In the genomic region with DNA sequence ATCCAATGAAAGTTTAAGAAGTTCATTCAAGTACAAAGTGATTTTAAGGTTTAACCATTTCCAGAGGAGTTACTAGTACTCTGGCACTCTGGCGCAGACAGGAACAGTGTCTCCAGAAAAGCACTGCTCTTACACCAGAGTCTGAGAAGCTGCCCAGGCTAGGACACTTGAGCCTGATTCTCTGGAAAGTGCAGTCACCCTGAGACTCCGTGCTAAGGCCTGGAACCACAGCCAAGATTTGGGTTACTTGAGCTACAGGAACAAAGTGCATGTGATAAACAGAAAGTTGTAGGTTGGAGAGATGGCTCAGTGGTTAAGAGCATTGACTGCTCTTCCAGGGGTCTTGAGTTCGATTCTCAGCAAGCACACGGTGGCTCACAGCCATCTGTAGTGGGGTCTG, we compare ENCODE assay signal across 20 mouse cellular contexts. TPM values are rescaled to one million over a fixed set of nuclear protein-coding genes. Genes with fewer than 3 reads are reported as not detected.
A peak's percentile ranks its signal among the peaks of the same experiment; 100 is the strongest.
DNase-seq lines count a peak whose midpoint lies in the region; ATAC-seq and TF ChIP-seq lines count a peak whose summit lies in the region.
"Had no signal": no experiment of that assay in that cellular context is flagged by ENCODE, and none has a peak within 500 bp of the region (broad histone marks: within the 10 kb centered on the region; RNA-seq: fewer than 3 reads in every experiment).

No protein-coding gene starts in this region.

- peak; percentile 72 for DNase-seq in gastrocnemius, adult 2 months
- DNase-seq in gastrocnemius, postnatal 36 days = no peak
- no peak for DNase-seq in liver, embryonic 14.5 days (ENCODE audit: low read depth in 3 of 3, low spot score in 3 of 3)
- peak; percentile 75 for DNase-seq in adipocyte (ENCODE audit: low spot score)
- DNase-seq in skeletal muscle tissue, adult 2 months (ENCODE audit: low read depth, low spot score) = peak; percentile 84
- DNase-seq in layer of hippocampus, adult 2 months (ENCODE audit: low spot score in 2 of 2) = no peak
- DNase-seq: adrenal gland, adult 2 months; adrenal gland, postnatal 36 days; cerebellum, adult 2 months; cerebellum, postnatal 10 days; forebrain, postnatal 0 days; heart, adult 2 months had no signal

- H3K36me3 ChIP-seq in liver, embryonic 14.5 days (replicated peaks; ENCODE audit: control insufficient read depth, insufficient read depth, low read depth) = no peaks in the 10 kb centered on the region
- peaks cover 3% of the 10 kb centered on the region; the same call in 1 of the 2 replicates for H3K36me3 ChIP-seq in liver, embryonic 12.5 days

- H3K9ac ChIP-seq in liver, embryonic 14.5 days (replicated peaks) = no peak overlapping the region
- no peak overlapping the region for H3K9ac ChIP-seq in liver, embryonic 12.5 days
- H3K9ac ChIP-seq: forebrain, embryonic 13.5 days; forebrain, postnatal 0 days; heart, embryonic 12.5 days; hindbrain, embryonic 14.5 days had no signal

- intact Hi-C loops in gastrocnemius, adult 2 months (cut with DNase I) = no loop called here
- intact Hi-C loops in gastrocnemius, postnatal 36 days (cut with DNase I) = no loop called here

- TF ChIP-seq CTCF in gastrocnemius, adult 2 months (IDR thresholded peaks at IDR 0.05) = no peak
- 0 out of 2 replicates have a peak, but pooled peaks have one; percentile 19 for TF ChIP-seq CTCF in liver, embryonic 14.5 days (IDR thresholded peaks at IDR 0.05; ENCODE audit: low read depth)
- TF ChIP-seq CTCF in layer of hippocampus, adult 2 months (conservative IDR thresholded peaks at IDR 0.05) = no peak

- H3K4me2 ChIP-seq in liver, embryonic 14.5 days (ENCODE audit: low read depth) = no peak overlapping the region
- H3K4me2 ChIP-seq in liver, embryonic 12.5 days = no peak overlapping the region
- H3K4me2 ChIP-seq: forebrain, embryonic 13.5 days; heart, embryonic 12.5 days; hindbrain, embryonic 14.5 days had no signal

- no peaks in the 10 kb centered on the region for H3K9me3 ChIP-seq in liver, embryonic 14.5 days (ENCODE audit: control insufficient read depth, low read length)
- H3K9me3 ChIP-seq in liver, embryonic 12.5 days (replicated peaks) = no peaks in the 10 kb centered on the region
- H3K9me3 ChIP-seq: embryonic facial prominence, embryonic 10.5 days; forebrain, embryonic 13.5 days; heart, embryonic 12.5 days; hindbrain, embryonic 10.5 days had no signal

- no peak for TF ChIP-seq EP300 in liver, embryonic 14.5 days (IDR thresholded peaks at IDR 0.05; ENCODE audit: low read depth)

- ATAC-seq in liver, embryonic 14.5 days (ENCODE audit: insufficient read depth) = no peak
- no peak for ATAC-seq in liver, embryonic 12.5 days
- ATAC-seq: activated CD4-positive, CD25-positive, alpha-beta regulatory T cell, adult 4 months; forebrain, embryonic 13.5 days; forebrain, postnatal 0 days; Patski had no signal

- 75% methylated on average over 4 of the region's 4 CpGs for WGBS in liver, embryonic 14.5 days (ENCODE audit: insufficient replicate concordance)
- WGBS in liver, embryonic 12.5 days (ENCODE audit: insufficient replicate concordance) = 64% methylated on average over 4 of the region's 4 CpGs

- peaks cover 15% of the 10 kb centered on the region in 2 experiments for H3K4me1 ChIP-seq in liver, embryonic 14.5 days (replicated peaks; ENCODE audit: control insufficient read depth in 2 of 2, insufficient read depth in 2 of 2, low read length in 1 of 2)
- H3K4me1 ChIP-seq in liver, embryonic 12.5 days = peaks cover 32% of the 10 kb centered on the region

- peak overlapping the region; percentile 75 for H3K27ac ChIP-seq in gastrocnemius, adult 2 months
- no peak overlapping the region for H3K27ac ChIP-seq in liver, embryonic 14.5 days
- no peak overlapping the region for H3K27ac ChIP-seq in liver, embryonic 12.5 days
- H3K27ac ChIP-seq in layer of hippocampus, adult 2 months = no peak overlapping the region
- H3K27ac ChIP-seq: embryonic facial prominence, embryonic 10.5 days; forebrain, embryonic 13.5 days; heart, adult 2 months; hindbrain, embryonic 10.5 days; hindbrain, embryonic 14.5 days had no signal

- H3K27me3 ChIP-seq in liver, embryonic 14.5 days (ENCODE audit: control insufficient read depth, insufficient read depth, low read length) = no peaks in the 10 kb centered on the region
- no peaks in the 10 kb centered on the region for H3K27me3 ChIP-seq in liver, embryonic 12.5 days (replicated peaks)
- H3K27me3 ChIP-seq: forebrain, embryonic 13.5 days; heart, embryonic 12.5 days; Patski had no signal

- H3K4me3 ChIP-seq in gastrocnemius, adult 2 months = no peak overlapping the region
- H3K4me3 ChIP-seq in liver, embryonic 14.5 days (ENCODE audit: insufficient read depth in 1 of 2, low read depth in 2 of 2, low read length in 2 of 2) = no peak overlapping the region
- no peak overlapping the region for H3K4me3 ChIP-seq in liver, embryonic 12.5 days
- H3K4me3 ChIP-seq in layer of hippocampus, adult 2 months = no peak overlapping the region
- H3K4me3 ChIP-seq: embryonic facial prominence, embryonic 10.5 days; forebrain, embryonic 13.5 days; heart, adult 2 months; heart, embryonic 12.5 days; hindbrain, embryonic 10.5 days had no signal

RNA-seq across cellular contexts. Expression of a gene that starts 6.4 kb away (rescaled TPM):
- total RNA-seq in gastrocnemius, adult 2 months (2021) = 100 to 1,000 TPM; 111 to 119 TPM
- total RNA-seq in gastrocnemius, postnatal 36 days (2021) = 100 to 1,000 TPM in 1 of 2 experiments, 10 to 100 TPM in 1; 99.8 to 105 TPM
- polyA plus RNA-seq in liver, embryonic 14.5 days (2012; rRNA removed) = 33.9 and 37.4 TPM in 2 replicates
- polyA plus RNA-seq in liver, embryonic 14.5 days (2014; fragmentation: Nextera tagmentation; extraction: Ambion mirVana) = 19.1 and 23.2 TPM in 2 replicates
- polyA plus RNA-seq in liver, embryonic 12.5 days (2016; fragmentation: Nextera tagmentation; extraction: Ambion mirVana) = 19.5 and 20.1 TPM in 2 replicates
- 100 to 1,000 TPM; 112 to 120 TPM for total RNA-seq in layer of hippocampus, adult 2 months (2021)

Comparison
In these comparisons a context has a peak if more than half of its experiments do, and no peak if none do; other contexts are left out.
1. DNase-seq: peak in gastrocnemius, adult 2 months (single experiment), adipocyte (single experiment) and skeletal muscle tissue, adult 2 months (single experiment); none in gastrocnemius, postnatal 36 days (0 of 2), liver, embryonic 14.5 days (0 of 3) and layer of hippocampus, adult 2 months (0 of 2).